Mouse (Mus musculus) kidney, embryonic 14.5 days (tissue): Measurements from ENCODE around the gene R3hdm1. TPM values are rescaled to one million over a fixed set of nuclear protein-coding genes. Genes with fewer than 3 reads are reported as not detected.
A peak's percentile ranks its signal among the peaks of the same experiment; 100 is the strongest.

Source experiments
- ATAC-seq: fragments of 200-750 bp; cut with Nextera tagmentation; 2 replicates; pipeline ENCODE4 v1.8.0; 2017; ENCODE audit warnings: moderate number of reproducible peaks, mild to moderate bottlenecking, moderate TSS enrichment, moderate library complexity; ENCODE audit not compliant: low FRiP score, low TSS enrichment
- H3K27ac ChIP-seq: fragments of 300-500 bp; sonication (generic); 2 replicates; pipeline ENCODE4 v1.5.1; 2014; ENCODE audit warnings: low read depth, mild to moderate bottlenecking, low read length, moderate library complexity, mixed read lengths
- H3K27me3 ChIP-seq: fragments of 300-500 bp; sonication (generic); 2 replicates; pipeline ENCODE4 v1.6.1; 2014; ENCODE audit warnings: mild to moderate bottlenecking, low read length; ENCODE audit not compliant: control insufficient read depth, insufficient read depth
- H3K36me3 ChIP-seq: fragments of 300-500 bp; sonication (generic); 2 replicates; pipeline ENCODE4 v1.6.1; 2014; ENCODE audit warnings: low read length, mixed read lengths; ENCODE audit not compliant: control insufficient read depth, insufficient read depth
- H3K4me1 ChIP-seq: fragments of 300-500 bp; sonication (generic); 2 replicates; pipeline ENCODE4 v1.6.1; 2014; ENCODE audit warnings: low read length, mixed read lengths; ENCODE audit not compliant: control insufficient read depth, insufficient read depth
- H3K4me2 ChIP-seq: fragments of 300-500 bp; sonication (generic); replicated peaks from 2 replicates; pipeline ENCODE4 v1.6.1; 2014; ENCODE audit warnings: low read depth, mild to moderate bottlenecking, low read length
- H3K4me3 ChIP-seq: fragments of 300-500 bp; sonication (generic); 2 replicates; pipeline ENCODE4 v1.5.1; 2014; ENCODE audit warnings: mild to moderate bottlenecking, low read length
- H3K9ac ChIP-seq: fragments of 300-500 bp; sonication (generic); 2 replicates; pipeline ENCODE4 v1.6.1; 2014; ENCODE audit warnings: low read depth, mild to moderate bottlenecking, low read length, moderate library complexity
- H3K9me3 ChIP-seq: fragments of 300-500 bp; sonication (generic); 2 replicates; pipeline ENCODE4 v1.6.1; 2016; ENCODE audit warnings: low read length; ENCODE audit not compliant: control insufficient read depth
- WGBS: fragments of 180-500 bp; shearing (Covaris S2); extraction: QIAGEN DNeasy Blood & Tissue Kit; methylation state at CpG from one replicate; pipeline ENCODE4 v1.1.7; 2014; 5-methylcytosine and 5-hydroxymethylcytosine counted together
- polyA plus RNA-seq: library from polyadenylated mRNA; unstranded; fragments of >200 nt; fragmentation: Nextera tagmentation; extraction: Ambion mirVana; gene quantifications from 2 replicates; pipeline ENCODE4 v1.2.1, GENCODE M21; 2014

The R3hdm1 gene
- polyA plus RNA-seq, 1 experiment from 2014 or later, result 89.0 TPM

GRCm38 (mm10) chr1:128192369-128192768 lies 89.3 kb downstream of the R3hdm1 start:
- no peak overlapping the region for H3K4me3 ChIP-seq
- H3K27ac ChIP-seq, result no peak overlapping the region
- H3K36me3 ChIP-seq, result peaks cover 46% of the 10 kb centered on the region
- no peaks in the 10 kb centered on the region for H3K4me1 ChIP-seq
- WGBS, result 65% methylated on average over 7 of the region's 7 CpGs
- no peak for ATAC-seq
- no peak overlapping the region for H3K9ac ChIP-seq
- H3K9me3 ChIP-seq, result no peaks in the 10 kb centered on the region
- no peak overlapping the region for H3K4me2 ChIP-seq
- no peaks in the 10 kb centered on the region for H3K27me3 ChIP-seq

GRCm38 (mm10) chr1:128194011-128194410 lies 90.9 kb downstream of the R3hdm1 start:
- H3K27ac ChIP-seq, result no peak overlapping the region
- no peak overlapping the region for H3K4me3 ChIP-seq
- no peak overlapping the region for H3K4me2 ChIP-seq
- no peaks in the 10 kb centered on the region for H3K27me3 ChIP-seq
- no peak overlapping the region for H3K9ac ChIP-seq
- H3K4me1 ChIP-seq, result no peaks in the 10 kb centered on the region
- ATAC-seq, result no peak
- WGBS, result 49% methylated on average over 2 of the region's 2 CpGs
- H3K36me3 ChIP-seq, result peaks cover 42% of the 10 kb centered on the region
- H3K9me3 ChIP-seq, result no peaks in the 10 kb centered on the region

GRCm38 (mm10) chr1:128197353-128197752 lies 94.3 kb downstream of the R3hdm1 start:
- Histone ChIP-seq H3K4me3 (no peak overlapping the region), H3K9me3 (no peaks in the 10 kb centered on the region), H3K27ac (no peak overlapping the region), H3K9ac (no peak overlapping the region), H3K4me2 (no peak overlapping the region), H3K27me3 (no peaks in the 10 kb centered on the region), H3K4me1 (no peaks in the 10 kb centered on the region), H3K36me3 (peaks cover 41% of the 10 kb centered on the region)
- 95% methylated on average over 1 of the region's 1 CpGs for WGBS
- ATAC-seq, result no peak

GRCm38 (mm10) chr1:128213261-128213660 lies 110.2 kb downstream of the R3hdm1 start:
- peaks cover 41% of the 10 kb centered on the region for H3K36me3 ChIP-seq
- no peaks in the 10 kb centered on the region for H3K27me3 ChIP-seq
- no peak overlapping the region for H3K4me2 ChIP-seq
- H3K4me1 ChIP-seq, result no peaks in the 10 kb centered on the region
- no peak overlapping the region for H3K4me3 ChIP-seq
- H3K9ac ChIP-seq, result no peak overlapping the region
- no peak for ATAC-seq
- no peak overlapping the region for H3K27ac ChIP-seq
- 90% methylated on average over 5 of the region's 5 CpGs for WGBS
- no peaks in the 10 kb centered on the region for H3K9me3 ChIP-seq

GRCm38 (mm10) chr1:128221886-128222285 lies 118.8 kb downstream of the R3hdm1 start:
- no peak overlapping the region for H3K4me3 ChIP-seq
- H3K27me3 ChIP-seq, result no peaks in the 10 kb centered on the region
- H3K4me1 ChIP-seq, result no peaks in the 10 kb centered on the region
- WGBS, result 95% methylated on average over 2 of the region's 2 CpGs
- H3K4me2 ChIP-seq, result no peak overlapping the region
- peaks cover 41% of the 10 kb centered on the region; the same call in 1 of the 2 replicates for H3K36me3 ChIP-seq
- no peak overlapping the region for H3K9ac ChIP-seq
- ATAC-seq, result no peak
- H3K9me3 ChIP-seq, result no peaks in the 10 kb centered on the region
- no peak overlapping the region for H3K27ac ChIP-seq

GRCm38 (mm10) chr1:128223304-128223703 lies 120.2 kb downstream of the R3hdm1 start:
- no peak overlapping the region for H3K9ac ChIP-seq
- no peak for ATAC-seq
- H3K4me3 ChIP-seq, result no peak overlapping the region
- H3K9me3 ChIP-seq, result no peaks in the 10 kb centered on the region
- 82% methylated on average over 1 of the region's 1 CpGs for WGBS
- no peaks in the 10 kb centered on the region for H3K4me1 ChIP-seq
- H3K36me3 ChIP-seq, result peaks cover 40% of the 10 kb centered on the region; the same call in 1 of the 2 replicates
- no peak overlapping the region for H3K27ac ChIP-seq
- H3K27me3 ChIP-seq, result no peaks in the 10 kb centered on the region
- H3K4me2 ChIP-seq, result no peak overlapping the region

- no peak for ATAC-seq
- H3K9ac ChIP-seq, result no peak overlapping the region
- peaks cover 48% of the 10 kb centered on the region for H3K36me3 ChIP-seq
- WGBS, result 95% methylated on average over 4 of the region's 4 CpGs
- H3K4me2 ChIP-seq, result no peak overlapping the region
- no peak overlapping the region for H3K4me3 ChIP-seq
- no peaks in the 10 kb centered on the region for H3K9me3 ChIP-seq
- H3K27me3 ChIP-seq, result no peaks in the 10 kb centered on the region
- H3K4me1 ChIP-seq, result no peaks in the 10 kb centered on the region
- H3K27ac ChIP-seq, result no peak overlapping the region
Measured at GRCm38 (mm10) chr1:128235181-128235580, 132.1 kb downstream of the R3hdm1 start.

GRCm38 (mm10) chr1:128243627-128243995 lies 140.5 kb downstream of the R3hdm1 start, which contains the start of gene Ubxn4:
Gene Ubxn4, plus strand, starts transcription at chr1:128243964.
- peak within 1 kb of the TSS; percentile 81 for H3K4me3 ChIP-seq
- WGBS, result 10% methylated on average over 10 of the region's 10 CpGs

GRCm38 (mm10) chr1:128243996-128244726 lies 141.1 kb downstream of the R3hdm1 start:
- Histone ChIP-seq H3K9ac (peak overlapping the region; percentile 76), H3K4me3 (peak overlapping the region; percentile 81), H3K27me3 (no peaks in the 10 kb centered on the region), H3K36me3 (no peaks in the 10 kb centered on the region), H3K4me1 (peaks cover 13% of the 10 kb centered on the region; the same call in 1 of the 2 replicates), H3K4me2 (peak overlapping the region; percentile 89), H3K9me3 (no peaks in the 10 kb centered on the region), H3K27ac (peak overlapping the region; percentile 77)
- WGBS, result under 1% methylated on average over 69 of the region's 71 CpGs
- peak; percentile 97 for ATAC-seq

More at GRCm38 (mm10) chr1:128243627-128243995, 140.5 kb downstream of the R3hdm1 start, which contains the start of gene Ubxn4:
- Histone ChIP-seq H3K36me3 (no peaks in the 10 kb centered on the region; the same call in 1 of the 2 replicates), H3K9me3 (no peaks in the 10 kb centered on the region), H3K4me1 (peaks cover 13% of the 10 kb centered on the region; the same call in 1 of the 2 replicates), H3K4me2 (peak within 1 kb of the TSS; percentile 89), H3K27ac (peak within 1 kb of the TSS; percentile 77), H3K27me3 (no peaks in the 10 kb centered on the region), H3K9ac (peak within 1 kb of the TSS; percentile 76)
- ATAC-seq, result peak; percentile 32
